Mouse (Mus musculus) forebrain, embryonic 11.5 days (tissue): ENCODE measurements around the gene Hspa1a. TPM values are rescaled to one million over a fixed set of nuclear protein-coding genes. Genes with fewer than 3 reads are reported as not detected.
"Not testable (repeated sequence)": the region's sequence is repeated elsewhere in the genome, so short reads cannot be mapped to it uniquely, and the experiment has no call there.

ENCODE experiments used
- ATAC-seq: fragments of 200-750 bp; cut with Nextera tagmentation; replicated peaks from 2 replicates; pipeline ENCODE4 v1.8.0; 2017; ENCODE audit warnings: moderate TSS enrichment; ENCODE audit not compliant: low FRiP score
- DNase-seq: peaks from one replicate; pipeline ENCODE4 v3.0.0-alpha.2; 2017; ENCODE audit warnings: low spot score
- H3K27ac ChIP-seq: fragments of 300-500 bp; sonication (generic); 2 replicates; pipeline ENCODE4 v1.5.1; 2014; ENCODE audit warnings: low read depth, low read length
- H3K27me3 ChIP-seq: fragments of 300-500 bp; sonication (generic); 2 replicates; pipeline ENCODE4 v1.6.1; 2014; ENCODE audit warnings: mild to moderate bottlenecking, low read length, mixed read lengths; ENCODE audit not compliant: control insufficient read depth, insufficient read depth
- H3K36me3 ChIP-seq: fragments of 300-500 bp; sonication (generic); 2 replicates; pipeline ENCODE4 v1.6.1; 2014; ENCODE audit warnings: mild to moderate bottlenecking, low read length, moderate library complexity, mixed read lengths; ENCODE audit not compliant: control insufficient read depth, insufficient read depth
- H3K4me1 ChIP-seq: fragments of 300-500 bp; sonication (generic); replicated peaks from 2 replicates; pipeline ENCODE4 v1.6.1; 2014; ENCODE audit warnings: low read length, mixed read lengths; ENCODE audit not compliant: control insufficient read depth, insufficient read depth
- H3K4me2 ChIP-seq: fragments of 300-500 bp; sonication (generic); 2 replicates; pipeline ENCODE4 v1.6.1; 2014; ENCODE audit warnings: low read depth, mild to moderate bottlenecking, low read length, moderate library complexity, mixed read lengths; ENCODE audit not compliant: severe bottlenecking
- H3K4me3 ChIP-seq: fragments of 300-500 bp; sonication (generic); 2 replicates; pipeline ENCODE4 v1.5.1; 2014; ENCODE audit warnings: low read depth, low read length
- H3K9ac ChIP-seq: fragments of 300-500 bp; sonication (generic); 2 replicates; pipeline ENCODE4 v1.6.1; 2014; ENCODE audit warnings: low read length
- H3K9me3 ChIP-seq: fragments of 300-500 bp; sonication (generic); 2 replicates; pipeline ENCODE4 v1.6.1; 2016; ENCODE audit warnings: low read length, mixed read lengths; ENCODE audit not compliant: control insufficient read depth
- WGBS: fragments of 180-500 bp; shearing (Covaris S2); extraction: QIAGEN DNeasy Blood & Tissue Kit; methylation state at CpG from one replicate; pipeline ENCODE4 v1.1.7; 2014; 5-methylcytosine and 5-hydroxymethylcytosine counted together
- polyA plus RNA-seq: library from polyadenylated mRNA; unstranded; fragments of >200 nt; fragmentation: Nextera tagmentation; extraction: Ambion mirVana; gene quantifications from 2 replicates; pipeline ENCODE4 v1.2.1, GENCODE M21; 2014

Gene Hspa1a
- polyA plus RNA-seq, 1 experiment from 2014 or later, result 1.6 TPM

- H3K4me1 ChIP-seq, result peaks cover 6% of the 10 kb centered on the region; the same call in 1 of the 2 replicates
- H3K9ac ChIP-seq, result no peak overlapping the region
- H3K4me3 ChIP-seq, result no peak overlapping the region
- WGBS, result 13% methylated on average over 1 of the region's 1 CpGs
- H3K4me2 ChIP-seq, result no peak overlapping the region
- no peaks in the 10 kb centered on the region for H3K9me3 ChIP-seq
- DNase-seq (no peak), ATAC-seq (no peak)
- no peak overlapping the region for H3K27ac ChIP-seq
- no peaks in the 10 kb centered on the region for H3K36me3 ChIP-seq
- H3K27me3 ChIP-seq, result peaks cover 18% of the 10 kb centered on the region
These were observed 7.3 kb downstream of the Hspa1a start for GRCm38 (mm10) chr17:34964640-34965049.

- Histone ChIP-seq H3K4me1 (peaks cover 6% of the 10 kb centered on the region; the same call in 1 of the 2 replicates), H3K9ac (no peak overlapping the region), H3K36me3 (no peaks in the 10 kb centered on the region), H3K4me2 (no peak overlapping the region), H3K9me3 (no peaks in the 10 kb centered on the region), H3K4me3 (no peak overlapping the region), H3K27ac (no peak overlapping the region), H3K27me3 (peaks cover under 1% of the 10 kb centered on the region; the same call in 1 of the 2 replicates)
- no peak for DNase-seq
- no peak for ATAC-seq
- 59% methylated on average over 1 of the region's 1 CpGs for WGBS
These were observed 9.1 kb downstream of the Hspa1a start for GRCm38 (mm10) chr17:34962841-34963240.

GRCm38 (mm10) chr17:34962125-34962524, 9.8 kb downstream of the Hspa1a start:
- Histone ChIP-seq H3K36me3 (no peaks in the 10 kb centered on the region), H3K9me3 (no peaks in the 10 kb centered on the region), H3K4me2 (no peak overlapping the region), H3K4me3 (no peak overlapping the region), H3K27me3 (no peaks in the 10 kb centered on the region), H3K4me1 (peaks cover 6% of the 10 kb centered on the region; the same call in 1 of the 2 replicates), H3K9ac (no peak overlapping the region), H3K27ac (no peak overlapping the region)
- DNase-seq, result no peak
- WGBS, result 19% methylated on average over 3 of the region's 3 CpGs
- no peak for ATAC-seq

- H3K4me2 ChIP-seq, result no peak overlapping the region
- H3K4me1 ChIP-seq, result peaks cover 6% of the 10 kb centered on the region; the same call in 1 of the 2 replicates
- DNase-seq, result no peak
- ATAC-seq, result no peak
- no peak overlapping the region for H3K9ac ChIP-seq
- no peak overlapping the region for H3K4me3 ChIP-seq
- H3K27me3 ChIP-seq, result peaks cover 4% of the 10 kb centered on the region; the same call in 1 of the 2 replicates
- no peaks in the 10 kb centered on the region for H3K36me3 ChIP-seq
- no peak overlapping the region for H3K27ac ChIP-seq
- no peaks in the 10 kb centered on the region for H3K9me3 ChIP-seq
These were observed 11.1 kb downstream of the Hspa1a start for GRCm38 (mm10) chr17:34960702-34961493.

GRCm38 (mm10) chr17:34959881-34960515, 12.0 kb downstream of the Hspa1a start:
- 12% methylated on average over 12 of the region's 12 CpGs for WGBS
- H3K4me1 ChIP-seq, result peaks cover 6% of the 10 kb centered on the region; the same call in 1 of the 2 replicates
- no peaks in the 10 kb centered on the region for H3K9me3 ChIP-seq
- peak overlapping the region; percentile 43; the same call in 1 of the 2 replicates for H3K27ac ChIP-seq
- 0 out of 2 replicates have a peak, but pooled peaks have one; percentile 5 for ATAC-seq
- H3K4me3 ChIP-seq, result peak overlapping the region; percentile 41
- peak; percentile 61 for DNase-seq
- H3K4me2 ChIP-seq, result peak overlapping the region; percentile 84
- peak overlapping the region; percentile 20; the same call in 1 of the 2 replicates for H3K9ac ChIP-seq
- peaks cover 8% of the 10 kb centered on the region; the same call in 1 of the 2 replicates for H3K27me3 ChIP-seq
- H3K36me3 ChIP-seq, result no peaks in the 10 kb centered on the region

GRCm38 (mm10) chr17:34959130-34959778, 12.7 kb downstream of the Hspa1a start, which contains the start of gene Hspa1b:
Gene Hspa1b (minus strand): TSS chr17:34959238.
- peak; percentile 85 for DNase-seq

GRCm38 (mm10) chr17:34958734-34959129, 13.2 kb downstream of the Hspa1a start:
- H3K27me3 ChIP-seq, H3K36me3 ChIP-seq: not testable (repeated sequence)

More at GRCm38 (mm10) chr17:34959130-34959778, 12.7 kb downstream of the Hspa1a start, which contains the start of gene Hspa1b:
- ATAC-seq, result peak; percentile 95
- peak within 1 kb of the TSS; percentile 84 for H3K4me2 ChIP-seq
- H3K36me3 ChIP-seq, H3K27me3 ChIP-seq, H3K4me1 ChIP-seq, H3K9me3 ChIP-seq: not testable (repeated sequence)
- H3K9ac ChIP-seq, result peak within 1 kb of the TSS; percentile 66
- WGBS, result under 1% methylated on average over 26 of the region's 32 CpGs
- H3K4me3 ChIP-seq, result peak within 1 kb of the TSS; percentile 41
- H3K27ac ChIP-seq, result peak within 1 kb of the TSS; percentile 80

GRCm38 (mm10) chr17:34957966-34958365, 14.0 kb downstream of the Hspa1a start:
- H3K9me3 ChIP-seq, H3K27me3 ChIP-seq, H3K36me3 ChIP-seq, H3K4me3 ChIP-seq, ATAC-seq, H3K27ac ChIP-seq, H3K4me2 ChIP-seq, H3K4me1 ChIP-seq, DNase-seq, H3K9ac ChIP-seq: not testable (repeated sequence)
- 34% methylated on average over 21 of the region's 40 CpGs for WGBS

More at GRCm38 (mm10) chr17:34958734-34959129, 13.2 kb downstream of the Hspa1a start:
- H3K27ac ChIP-seq, DNase-seq, H3K9me3 ChIP-seq, H3K4me1 ChIP-seq, H3K9ac ChIP-seq: not testable (repeated sequence)
- peak; percentile 43 for ATAC-seq
- peak overlapping the region; percentile 41 for H3K4me3 ChIP-seq
- WGBS, result 3% methylated on average over 17 of the region's 47 CpGs
- peak overlapping the region; percentile 84 for H3K4me2 ChIP-seq
